Mouse (Mus musculus) stomach, embryonic 14.5 days (tissue): Measurements from ENCODE around the gene Asap2. TPM values are rescaled to one million over a fixed set of nuclear protein-coding genes. Genes with fewer than 3 reads are reported as not detected.

Experiments used
- ATAC-seq: fragments of 200-750 bp; cut with Nextera tagmentation; 2 replicates; pipeline ENCODE4 v1.8.0; 2017; ENCODE audit warnings: low read depth, moderate TSS enrichment; ENCODE audit not compliant: insufficient number of reproducible peaks, insufficient read depth, low FRiP score
- H3K27ac ChIP-seq: fragments of 300-500 bp; sonication (generic); 2 replicates; pipeline ENCODE4 v1.5.1; 2014; ENCODE audit warnings: mild to moderate bottlenecking, low read length, moderate library complexity, mixed read lengths
- H3K27me3 ChIP-seq: fragments of 300-500 bp; sonication (generic); 2 replicates; pipeline ENCODE4 v1.6.1; 2014; ENCODE audit warnings: low read length, control low read depth, mixed read lengths; ENCODE audit not compliant: control insufficient read depth, insufficient read depth
- H3K36me3 ChIP-seq: fragments of 300-500 bp; sonication (generic); 2 replicates; pipeline ENCODE4 v1.6.1; 2014; ENCODE audit warnings: mild to moderate bottlenecking, control low read depth, low read length, moderate library complexity, mixed read lengths; ENCODE audit not compliant: control insufficient read depth, insufficient read depth
- H3K4me1 ChIP-seq: fragments of 300-500 bp; sonication (generic); 2 replicates; pipeline ENCODE4 v1.6.1; 2014; ENCODE audit warnings: low read length, control low read depth, mixed read lengths; ENCODE audit not compliant: control insufficient read depth, insufficient read depth
- H3K4me2 ChIP-seq: fragments of 300-500 bp; sonication (generic); replicated peaks from 2 replicates; pipeline ENCODE4 v1.6.1; 2014; ENCODE audit warnings: low read depth, low read length, control low read depth
- H3K4me3 ChIP-seq: fragments of 300-500 bp; sonication (generic); 2 replicates; pipeline ENCODE4 v1.5.1; 2014; ENCODE audit warnings: low read depth, low read length, control low read depth
- H3K9ac ChIP-seq: fragments of 300-500 bp; sonication (generic); replicated peaks from 2 replicates; pipeline ENCODE4 v1.6.1; 2014; ENCODE audit warnings: low read depth, mild to moderate bottlenecking, control low read depth, low read length, moderate library complexity, mixed read lengths
- H3K9me3 ChIP-seq: fragments of 300-500 bp; sonication (generic); 2 replicates; pipeline ENCODE4 v1.6.1; 2016; ENCODE audit warnings: low read depth, low read length, control low read depth; ENCODE audit not compliant: control insufficient read depth
- whole genome bisulfite sequencing: fragments of 180-500 bp; shearing (Covaris S2); extraction: QIAGEN DNeasy Blood & Tissue Kit; methylation state at CpG from one replicate; pipeline ENCODE4 v1.1.7; 2014; 5-methylcytosine and 5-hydroxymethylcytosine counted together
- polyA plus RNA-seq: library from polyadenylated mRNA; unstranded; fragments of >200 nt; fragmentation: Nextera tagmentation; extraction: Ambion mirVana; gene quantifications from 2 replicates; pipeline ENCODE4 v1.2.1, GENCODE M21; 2014

Asap2 gene
- polyA plus RNA-seq, 1 experiment from 2014 or later: 10.9 TPM

GRCm38 (mm10) chr12:21301324-21301723 is 311.1 kb downstream of the Asap2 start:
- no peak for ATAC-seq
- 82% methylated on average over 7 of the region's 7 CpGs for WGBS
- peaks cover 68% of the 10 kb centered on the region for H3K36me3 ChIP-seq
- H3K27ac ChIP-seq: no peak overlapping the region
- no peak overlapping the region for H3K9ac ChIP-seq
- no peaks in the 10 kb centered on the region for H3K9me3 ChIP-seq
- no peaks in the 10 kb centered on the region for H3K27me3 ChIP-seq
- no peaks in the 10 kb centered on the region for H3K4me1 ChIP-seq
- H3K4me2 ChIP-seq: no peak overlapping the region
- no peak overlapping the region for H3K4me3 ChIP-seq

DNA sequence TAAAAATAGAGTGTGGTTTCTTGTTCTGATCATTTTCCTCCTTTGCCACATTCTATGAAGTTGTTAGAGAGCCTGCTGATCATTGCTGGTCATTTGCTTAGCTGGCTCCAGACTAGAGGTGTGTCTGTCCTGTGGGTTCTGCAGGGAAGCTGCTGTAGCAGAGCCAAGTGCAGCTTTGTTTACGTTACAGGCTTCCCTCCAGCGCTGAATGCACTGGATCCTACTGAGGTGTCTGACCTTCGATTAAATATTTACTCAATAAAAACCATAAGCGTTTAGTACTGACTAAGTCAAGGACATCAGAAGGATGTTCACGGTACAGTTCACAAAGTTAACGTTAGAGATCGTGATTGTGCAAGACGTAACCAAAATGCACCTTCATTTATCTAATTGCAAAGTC is 311.7 kb downstream of the Asap2 start:
- no peaks in the 10 kb centered on the region for H3K9me3 ChIP-seq
- WGBS: 32% methylated on average over 8 of the region's 8 CpGs
- H3K27ac ChIP-seq: no peak overlapping the region

DNA sequence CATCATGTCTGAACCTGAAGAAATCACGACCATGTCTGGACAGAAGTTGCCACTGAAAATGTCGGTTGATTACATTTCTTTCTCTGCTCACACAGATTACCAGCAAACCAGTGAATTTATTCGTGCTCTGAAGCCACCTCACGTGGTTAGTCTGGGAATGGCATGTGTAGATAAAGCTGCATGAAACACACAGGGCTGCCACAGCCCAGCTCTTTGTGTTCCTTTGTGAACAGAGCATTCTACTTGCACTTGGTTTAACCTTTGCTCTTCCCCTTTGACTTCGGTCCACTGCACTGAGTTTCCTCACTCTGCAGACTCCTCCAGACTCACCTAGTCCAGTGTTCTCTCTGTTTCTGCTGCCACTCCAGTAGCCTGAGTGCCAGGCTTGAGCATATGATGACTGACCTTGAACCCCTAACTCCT is 312.1 kb downstream of the Asap2 start:
- peak; percentile 63; the same call in 1 of the 2 replicates for ATAC-seq
- no peaks in the 10 kb centered on the region for H3K9me3 ChIP-seq
- H3K9ac ChIP-seq: no peak overlapping the region
- H3K4me1 ChIP-seq: no peaks in the 10 kb centered on the region
- H3K4me2 ChIP-seq: no peak overlapping the region
- no peaks in the 10 kb centered on the region for H3K27me3 ChIP-seq
- H3K36me3 ChIP-seq: peaks cover 65% of the 10 kb centered on the region
- H3K27ac ChIP-seq: no peak overlapping the region
- WGBS: 47% methylated on average over 5 of the region's 5 CpGs
- no peak overlapping the region for H3K4me3 ChIP-seq

More for the DNA sequence above, 311.7 kb downstream of the Asap2 start:
- Histone ChIP-seq H3K36me3 (peaks cover 69% of the 10 kb centered on the region), H3K4me1 (no peaks in the 10 kb centered on the region), H3K4me3 (no peak overlapping the region), H3K9ac (no peak overlapping the region), H3K4me2 (no peak overlapping the region), H3K27me3 (no peaks in the 10 kb centered on the region)
- no peak for ATAC-seq

DNA sequence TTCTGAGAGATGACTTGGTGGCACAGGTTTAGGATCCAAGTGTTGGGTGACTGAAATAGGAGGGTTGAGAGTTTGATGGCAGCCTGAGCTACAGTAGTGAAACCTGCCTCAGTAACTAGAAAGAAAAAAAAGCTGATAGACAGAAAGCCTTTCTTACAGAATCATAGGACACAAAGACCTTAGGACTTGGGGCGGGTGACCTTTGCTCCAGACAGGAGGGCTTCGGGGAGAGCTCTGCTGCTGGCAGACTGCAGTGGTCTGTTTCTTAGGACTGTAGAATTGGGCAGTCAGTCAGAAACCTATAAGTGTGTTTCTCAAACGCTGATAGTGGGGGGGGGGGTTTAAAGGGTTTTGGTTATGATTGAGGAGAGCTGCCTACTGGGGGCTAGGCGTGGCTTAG is 315.5 kb downstream of the Asap2 start:
- Histone ChIP-seq H3K9ac (no peak overlapping the region), H3K4me1 (no peaks in the 10 kb centered on the region), H3K36me3 (peaks cover 66% of the 10 kb centered on the region), H3K9me3 (no peaks in the 10 kb centered on the region), H3K27me3 (no peaks in the 10 kb centered on the region), H3K27ac (no peak overlapping the region), H3K4me2 (no peak overlapping the region), H3K4me3 (no peak overlapping the region)
- ATAC-seq: no peak
- 92% methylated on average over 4 of the region's 4 CpGs for WGBS

DNA sequence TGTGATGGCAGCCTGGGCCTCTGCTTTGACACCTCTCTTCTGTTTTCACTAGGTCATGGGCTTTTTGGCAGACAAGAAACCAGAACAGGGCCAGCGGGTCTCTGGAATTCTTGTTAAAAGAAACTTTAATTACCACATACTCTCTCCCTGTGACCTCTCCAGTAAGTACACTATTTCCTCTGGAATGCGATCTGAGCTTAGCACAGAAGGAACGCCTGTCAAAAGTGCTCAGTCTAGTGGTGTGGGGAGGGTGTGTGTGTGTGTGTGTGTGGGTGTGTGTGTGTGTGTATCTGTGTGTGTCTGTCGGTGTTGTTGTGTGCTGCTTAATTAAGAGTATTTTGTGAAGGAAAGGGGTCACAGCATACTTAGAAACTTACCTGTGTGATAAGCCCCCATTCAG is 316.5 kb downstream of the Asap2 start:
- 85% methylated on average over 4 of the region's 4 CpGs for WGBS
- no peak overlapping the region for H3K4me2 ChIP-seq
- no peak overlapping the region for H3K9ac ChIP-seq
- no peaks in the 10 kb centered on the region for H3K9me3 ChIP-seq
- no peak overlapping the region for H3K27ac ChIP-seq
- peaks cover 65% of the 10 kb centered on the region for H3K36me3 ChIP-seq
- H3K4me1 ChIP-seq: no peaks in the 10 kb centered on the region
- no peak for ATAC-seq
- H3K4me3 ChIP-seq: no peak overlapping the region
- H3K27me3 ChIP-seq: no peaks in the 10 kb centered on the region

DNA sequence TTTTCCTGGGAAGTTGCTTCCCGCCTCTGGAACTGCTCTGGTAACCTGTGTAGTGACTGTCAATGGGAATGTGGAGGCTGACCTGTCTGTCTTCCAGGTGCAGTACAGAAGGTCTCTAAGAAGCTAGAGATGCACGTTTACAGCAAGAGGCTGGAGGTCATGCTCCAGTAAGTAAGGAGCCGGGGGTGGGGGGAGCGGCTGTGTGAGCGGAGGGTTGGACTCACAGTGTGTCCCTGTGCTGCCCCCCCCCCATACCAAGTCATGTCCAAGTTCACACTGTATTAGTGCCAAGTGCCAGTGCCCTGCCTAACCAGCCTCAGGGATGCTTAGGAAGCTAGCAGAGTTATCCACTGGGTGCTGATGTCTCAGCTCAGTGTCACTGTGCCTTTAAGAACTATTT is 321.9 kb downstream of the Asap2 start:
- H3K9me3 ChIP-seq: no peaks in the 10 kb centered on the region
- H3K36me3 ChIP-seq: peaks cover 40% of the 10 kb centered on the region
- ATAC-seq: no peak
- H3K27me3 ChIP-seq: no peaks in the 10 kb centered on the region
- WGBS: 88% methylated on average over 5 of the region's 5 CpGs
- no peaks in the 10 kb centered on the region for H3K4me1 ChIP-seq
- H3K9ac ChIP-seq: no peak overlapping the region
- no peak overlapping the region for H3K27ac ChIP-seq
- no peak overlapping the region for H3K4me3 ChIP-seq
- no peak overlapping the region for H3K4me2 ChIP-seq

- no peaks in the 10 kb centered on the region for H3K4me1 ChIP-seq
- peak within 1 kb of the TSS; percentile 73 for H3K4me3 ChIP-seq
- H3K27ac ChIP-seq: 0 out of 2 replicates have a peak within 1 kb of the TSS, but pooled peaks have one; percentile 27
- no peaks in the 10 kb centered on the region for H3K9me3 ChIP-seq
- peak within 1 kb of the TSS; percentile 72 for H3K9ac ChIP-seq
- H3K4me2 ChIP-seq: peak within 1 kb of the TSS; percentile 61
- H3K36me3 ChIP-seq: peaks cover 19% of the 10 kb centered on the region; the same call in 1 of the 2 replicates
- 2% methylated on average over 59 of the region's 59 CpGs for WGBS
- ATAC-seq: peak; percentile 89
- H3K27me3 ChIP-seq: no peaks in the 10 kb centered on the region
Observed at GRCm38 (mm10) chr12:21315923-21316868, 325.9 kb downstream of the Asap2 start, which contains the start of gene Iah1. Iah1 (plus strand) TSS chr12:21316389.

GRCm38 (mm10) chr12:21316869-21317265 is 326.6 kb downstream of the Asap2 start:
- 34% methylated on average over 7 of the region's 7 CpGs for WGBS
- H3K4me3 ChIP-seq: peak overlapping the region; percentile 73
- ATAC-seq: no peak
- peak overlapping the region; percentile 72; the same call in 1 of the 2 replicates for H3K9ac ChIP-seq
- H3K36me3 ChIP-seq: peaks cover 18% of the 10 kb centered on the region; the same call in 1 of the 2 replicates
- no peaks in the 10 kb centered on the region for H3K4me1 ChIP-seq
- H3K27me3 ChIP-seq: no peaks in the 10 kb centered on the region
- H3K9me3 ChIP-seq: no peaks in the 10 kb centered on the region
- H3K4me2 ChIP-seq: peak overlapping the region; percentile 61
- H3K27ac ChIP-seq: no peak overlapping the region
